Mouse (Mus musculus) E14TG2a.4 (cell line): ENCODE data around the gene Map4.

Experiments
- CTCF ChIP-seq: conservative IDR thresholded peaks from 2 replicates; pipeline ENCODE4 v1.5.1; 2014; ENCODE audit warnings: low read length
- NANOG ChIP-seq: IDR thresholded peaks from 2 replicates; pipeline ENCODE4 v1.6.1; 2014; ENCODE audit warnings: borderline replicate concordance, low read length, mixed read lengths
- POU5F1 ChIP-seq: IDR thresholded peaks from 2 replicates; pipeline ENCODE4 v1.6.1; 2014; ENCODE audit warnings: low read length, borderline replicate concordance

DNA sequence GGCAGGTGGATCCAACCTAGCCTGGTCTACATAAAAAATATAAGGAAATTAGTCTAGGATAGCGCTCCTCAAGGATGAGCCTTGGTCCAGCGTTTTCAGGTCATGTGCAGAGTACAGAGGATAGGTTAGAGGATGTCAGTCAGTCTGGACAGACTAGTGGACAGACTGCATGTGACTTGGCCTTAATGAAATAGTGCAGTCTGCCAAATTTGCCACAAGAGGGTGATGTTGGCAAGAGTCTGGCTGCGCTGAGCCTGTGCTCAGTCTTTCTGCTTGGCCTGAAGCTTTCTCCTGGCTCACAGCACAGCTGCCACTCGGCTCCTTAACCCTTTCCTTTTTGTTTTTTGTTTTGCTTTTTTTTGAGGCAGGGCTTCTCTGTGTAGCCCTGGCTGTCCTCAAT is 54.2 kb downstream of the Map4 start:
- peak; percentile 76 for TF ChIP-seq CTCF
- no peak for TF ChIP-seq NANOG
- TF ChIP-seq POU5F1, result no peak
